Mouse (Mus musculus) E14TG2a.4 (cell line): ENCODE data around the gene Ttll8.

Experiments
- H3K27me3 ChIP-seq: 2 replicates; pipeline ENCODE4 v1.6.1; 2014; ENCODE audit warnings: low read length, control low read depth; ENCODE audit not compliant: insufficient read depth
- H3K36me3 ChIP-seq: 2 replicates; pipeline ENCODE4 v1.6.1; 2014; ENCODE audit warnings: low read length, control low read depth; ENCODE audit not compliant: insufficient read depth
- H3K4me1 ChIP-seq: replicated peaks from 2 replicates; pipeline ENCODE4 v1.6.1; 2014; ENCODE audit warnings: low read depth, low read length, control low read depth
- H3K4me3 ChIP-seq: replicated peaks from 2 replicates; pipeline ENCODE4 v1.5.1; 2014; ENCODE audit warnings: mild to moderate bottlenecking, low read length
- H3K9me3 ChIP-seq: 2 replicates; pipeline ENCODE4 v1.6.1; 2014; ENCODE audit warnings: low read length, control low read depth
- CTCF ChIP-seq: conservative IDR thresholded peaks from 2 replicates; pipeline ENCODE4 v1.5.1; 2014; ENCODE audit warnings: low read length
- NANOG ChIP-seq: IDR thresholded peaks from 2 replicates; pipeline ENCODE4 v1.6.1; 2014; ENCODE audit warnings: borderline replicate concordance, low read length, mixed read lengths
- POU5F1 ChIP-seq: IDR thresholded peaks from 2 replicates; pipeline ENCODE4 v1.6.1; 2014; ENCODE audit warnings: low read length, borderline replicate concordance

The Ttll8 gene

DNA sequence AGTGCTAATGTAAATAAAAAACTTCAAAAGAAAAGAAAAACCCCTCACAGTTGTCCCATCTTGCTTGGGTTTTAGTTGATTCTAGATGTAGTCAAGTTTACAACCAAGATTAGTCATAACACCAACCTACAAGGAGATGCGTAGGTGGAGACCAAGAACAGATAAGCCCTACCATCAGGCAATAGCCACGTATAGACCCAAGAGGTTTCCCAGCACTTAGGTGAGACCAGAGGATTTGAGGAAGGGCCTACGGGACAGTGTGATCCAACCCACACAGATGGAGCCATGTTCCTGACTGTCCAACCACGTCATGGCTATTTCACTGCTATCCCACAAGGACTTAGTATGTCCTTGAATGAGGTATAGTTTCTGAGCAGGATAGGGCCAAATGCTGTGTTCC lies 18.1 kb upstream of the Ttll8 start:
- Histone ChIP-seq H3K36me3 (no peaks in the 10 kb centered on the region), H3K4me1 (no peaks in the 10 kb centered on the region), H3K9me3 (no peaks in the 10 kb centered on the region), H3K27me3 (peaks cover 10% of the 10 kb centered on the region; the same call in 1 of the 2 replicates), H3K4me3 (no peak overlapping the region)
- TF ChIP-seq POU5F1 (no peak), CTCF (no peak), NANOG (no peak)

DNA sequence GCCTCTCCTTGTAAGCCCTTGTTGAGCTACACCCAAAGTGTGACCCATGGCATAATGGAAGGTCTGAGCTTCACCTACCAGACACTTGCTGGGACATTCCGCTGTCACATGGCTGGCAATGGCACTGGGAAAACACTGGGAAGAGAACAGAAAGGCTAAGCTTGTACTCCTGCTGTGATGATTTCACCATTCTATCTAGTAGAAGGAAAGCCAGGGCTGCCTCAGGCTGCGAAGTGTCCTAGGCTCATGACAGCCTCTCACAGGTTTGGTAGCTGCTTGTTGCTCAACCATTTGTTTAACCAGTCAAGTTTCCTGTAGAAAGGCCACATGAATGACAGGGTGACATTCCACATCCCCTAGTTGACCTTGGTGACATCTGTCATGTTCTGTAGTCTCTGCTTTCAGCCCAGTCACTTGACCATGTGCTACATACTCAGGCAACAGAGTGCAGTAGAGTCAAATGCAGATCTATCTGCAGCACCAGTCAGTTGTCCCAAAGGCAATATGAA lies 9.9 kb upstream of the Ttll8 start:
- H3K4me1 ChIP-seq, result no peaks in the 10 kb centered on the region
- TF ChIP-seq NANOG (no peak), CTCF (no peak), POU5F1 (no peak)
- no peak overlapping the region for H3K4me3 ChIP-seq
- H3K27me3 ChIP-seq, result peaks cover 14% of the 10 kb centered on the region
- peaks cover 3% of the 10 kb centered on the region; the same call in 1 of the 2 replicates for H3K9me3 ChIP-seq
- no peaks in the 10 kb centered on the region for H3K36me3 ChIP-seq

DNA sequence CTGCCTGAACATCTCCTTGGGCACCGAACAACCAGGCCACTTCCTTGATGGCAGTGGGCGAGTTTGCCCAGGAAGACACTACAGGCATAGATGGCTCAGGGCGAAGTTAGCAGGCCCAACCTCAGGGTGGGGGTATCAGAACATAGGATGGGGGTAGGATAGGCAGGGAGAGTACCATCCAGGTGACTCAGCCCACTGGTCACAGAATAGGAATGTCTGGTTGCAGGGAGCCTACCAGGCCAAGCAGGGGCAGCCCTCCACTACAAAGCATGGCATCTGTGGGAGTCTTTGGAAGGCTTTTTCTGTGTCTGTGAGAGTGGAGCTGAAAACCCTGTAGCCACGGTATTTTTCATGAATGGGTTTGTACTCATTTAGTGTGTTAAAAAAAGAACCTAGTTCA lies 3.3 kb upstream of the Ttll8 start:
- H3K4me1 ChIP-seq, result peaks cover 14% of the 10 kb centered on the region

DNA sequence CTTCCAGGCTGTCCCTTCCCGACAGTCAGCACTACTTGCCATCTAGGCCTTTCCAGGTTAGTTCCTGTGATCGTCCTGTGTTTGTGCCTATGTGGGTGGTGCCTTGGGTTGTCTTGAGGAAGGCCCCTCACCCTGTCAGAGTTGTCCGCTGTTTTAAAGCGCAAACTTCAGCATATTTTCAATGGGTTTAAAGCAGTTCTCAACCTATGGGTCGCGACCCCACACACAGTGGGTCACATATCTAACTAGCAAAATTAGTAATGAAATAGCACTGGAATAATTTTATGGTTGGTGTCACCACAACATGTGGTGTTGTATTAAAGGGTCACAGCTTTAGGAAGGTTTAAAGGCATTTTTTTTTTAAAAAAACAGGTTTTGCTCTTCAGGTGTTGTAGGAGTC lies 1.1 kb upstream of the Ttll8 start:
- H3K9me3 ChIP-seq, result no peaks in the 10 kb centered on the region
- TF ChIP-seq NANOG (no peak), POU5F1 (no peak)
- peaks cover 62% of the 10 kb centered on the region for H3K27me3 ChIP-seq
- H3K4me1 ChIP-seq, result peaks cover 14% of the 10 kb centered on the region
- H3K4me3 ChIP-seq, result peak overlapping the region; percentile 79; the same call in 1 of the 2 replicates
- no peaks in the 10 kb centered on the region for H3K36me3 ChIP-seq

More for the DNA sequence above, 3.3 kb upstream of the Ttll8 start:
- TF ChIP-seq CTCF, result no peak
- TF ChIP-seq NANOG, result no peak
- TF ChIP-seq POU5F1, result no peak
- Histone ChIP-seq H3K4me3 (no peak overlapping the region), H3K27me3 (peaks cover 59% of the 10 kb centered on the region), H3K36me3 (no peaks in the 10 kb centered on the region), H3K9me3 (no peaks in the 10 kb centered on the region)

DNA sequence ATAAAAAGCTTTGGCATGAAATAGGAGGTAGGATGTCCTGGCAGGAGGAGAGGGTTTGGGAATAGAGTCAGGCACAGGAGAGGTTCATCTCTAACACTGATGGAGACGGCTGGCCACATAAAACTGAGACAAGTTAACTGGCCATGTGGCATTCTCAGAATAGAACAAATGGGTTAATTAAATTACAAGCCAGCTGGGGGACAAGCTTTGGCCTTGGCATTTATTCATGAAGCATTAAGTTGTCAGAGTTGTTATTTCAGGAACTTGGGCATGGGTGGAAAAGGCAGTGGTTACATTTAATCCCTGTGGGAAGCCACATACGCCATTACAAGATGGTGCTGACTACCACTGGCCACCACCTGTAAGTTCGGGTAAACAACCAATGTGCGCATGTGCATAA lies 3.0 kb downstream of the Ttll8 start:
- H3K9me3 ChIP-seq, result no peaks in the 10 kb centered on the region
- TF ChIP-seq CTCF, result no peak
- TF ChIP-seq NANOG, result no peak
- no peak for TF ChIP-seq POU5F1
- peaks cover 15% of the 10 kb centered on the region for H3K4me1 ChIP-seq
- H3K27me3 ChIP-seq, result peaks cover 39% of the 10 kb centered on the region
- H3K4me3 ChIP-seq, result no peak overlapping the region
- no peaks in the 10 kb centered on the region for H3K36me3 ChIP-seq

DNA sequence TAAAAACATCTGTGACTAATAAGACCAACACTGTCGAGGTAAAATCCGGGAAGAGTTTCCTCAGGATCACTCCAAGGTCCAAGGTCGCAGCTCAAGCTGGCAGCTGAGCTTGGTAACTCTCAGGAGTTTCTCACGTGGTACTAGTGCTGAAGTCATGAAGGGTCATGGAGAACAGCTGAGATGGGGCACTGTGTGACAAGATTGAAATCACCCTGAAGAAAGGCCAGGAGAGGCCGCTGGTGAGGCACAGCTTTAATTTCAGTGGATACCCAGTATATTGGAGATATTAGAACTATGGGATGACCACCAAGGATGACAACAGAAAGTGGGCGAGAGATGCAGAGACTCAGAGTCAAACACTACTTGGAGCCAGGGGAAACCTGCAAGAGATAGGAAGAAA lies 7.4 kb downstream of the Ttll8 start:
- Histone ChIP-seq H3K36me3 (no peaks in the 10 kb centered on the region), H3K27me3 (no peaks in the 10 kb centered on the region; the same call in 1 of the 2 replicates), H3K9me3 (no peaks in the 10 kb centered on the region), H3K4me1 (peaks cover 6% of the 10 kb centered on the region; the same call in 1 of the 2 replicates), H3K4me3 (no peak overlapping the region)
- no peak for TF ChIP-seq CTCF
- TF ChIP-seq POU5F1, result no peak
- no peak for TF ChIP-seq NANOG

DNA sequence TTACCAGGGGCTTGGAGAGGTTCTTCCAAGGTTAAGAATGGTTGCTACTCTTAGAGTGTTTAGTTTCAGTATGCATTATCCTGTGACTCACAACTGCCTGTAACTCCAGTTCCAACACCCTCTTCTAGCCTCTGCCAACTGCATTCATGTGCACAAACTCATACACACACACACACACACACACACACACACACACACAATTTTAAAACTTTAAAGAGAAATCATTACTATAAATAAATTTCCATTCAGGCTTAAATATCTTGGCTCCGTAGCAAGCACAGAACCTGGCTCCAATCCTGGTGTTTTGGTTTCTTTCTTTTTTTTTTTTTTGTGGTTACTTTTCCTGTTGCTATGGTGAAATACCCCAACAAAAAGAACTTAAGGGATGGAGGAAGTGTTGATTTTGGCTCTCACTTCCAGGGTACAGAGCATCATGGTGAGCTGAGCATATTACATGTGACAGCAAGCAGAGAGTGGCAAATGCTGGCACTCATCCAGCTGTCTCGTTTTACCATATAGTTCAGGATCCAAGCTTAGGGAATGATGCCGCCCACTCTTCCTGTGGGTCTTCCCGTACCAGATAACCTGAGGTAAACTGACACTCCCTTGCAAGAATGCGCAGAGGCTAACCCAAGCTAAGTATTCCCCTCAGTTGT lies 10.2 kb downstream of the Ttll8 start:
- TF ChIP-seq POU5F1 (no peak), CTCF (no peak), NANOG (no peak)
- Histone ChIP-seq H3K4me1 (peaks cover 22% of the 10 kb centered on the region), H3K27me3 (no peaks in the 10 kb centered on the region; the same call in 1 of the 2 replicates), H3K9me3 (no peaks in the 10 kb centered on the region), H3K36me3 (no peaks in the 10 kb centered on the region), H3K4me3 (no peak overlapping the region)

DNA sequence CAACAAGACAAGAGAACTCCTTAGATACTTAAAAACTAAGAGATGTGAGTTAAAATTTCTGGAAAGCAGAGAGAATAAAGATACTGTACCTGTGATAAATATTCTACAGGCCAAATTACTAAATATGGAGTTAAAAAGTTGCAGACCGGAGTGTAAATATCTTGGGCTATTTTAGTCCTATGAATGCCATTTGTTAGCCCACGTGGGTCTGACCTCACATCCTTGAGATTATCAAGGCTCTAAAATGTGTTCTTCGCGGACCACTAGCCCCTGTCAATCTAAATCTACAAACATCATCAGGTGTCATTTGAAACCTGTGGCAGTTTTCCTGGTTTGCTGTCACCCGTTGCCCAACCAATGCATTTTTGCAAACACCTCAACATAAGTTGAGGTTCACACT lies 11.4 kb downstream of the Ttll8 start:
- no peak for TF ChIP-seq NANOG
- TF ChIP-seq CTCF, result no peak
- TF ChIP-seq POU5F1, result no peak
- no peaks in the 10 kb centered on the region; the same call in 1 of the 2 replicates for H3K27me3 ChIP-seq
- H3K4me3 ChIP-seq, result no peak overlapping the region
- H3K9me3 ChIP-seq, result no peaks in the 10 kb centered on the region
- peaks cover 29% of the 10 kb centered on the region for H3K4me1 ChIP-seq
- no peaks in the 10 kb centered on the region for H3K36me3 ChIP-seq
